Mouse (Mus musculus) heart, embryonic 10.5 days (tissue): ENCODE measurements around the gene Nusap1. TPM values are rescaled to one million over a fixed set of nuclear protein-coding genes. Genes with fewer than 3 reads are reported as not detected.

Source experiments
- DNase-seq: peaks from one replicate; pipeline ENCODE4 v3.0.0-alpha.2; 2017; ENCODE audit warnings: low spot score
- H3K27ac ChIP-seq: fragments of 300-500 bp; sonication (generic); 2 replicates; pipeline ENCODE4 v1.5.1; 2016; ENCODE audit warnings: mild to moderate bottlenecking
- H3K27me3 ChIP-seq: fragments of 300-500 bp; sonication (generic); 2 replicates; pipeline ENCODE4 v1.6.1; 2016; ENCODE audit warnings: mild to moderate bottlenecking; ENCODE audit not compliant: poor library complexity, insufficient read depth, severe bottlenecking
- H3K36me3 ChIP-seq: fragments of 300-500 bp; sonication (generic); 2 replicates; pipeline ENCODE4 v1.6.1; 2016; ENCODE audit warnings: mild to moderate bottlenecking, moderate library complexity
- H3K4me1 ChIP-seq: fragments of 300-500 bp; sonication (generic); 2 replicates; pipeline ENCODE4 v1.6.1; 2016; ENCODE audit warnings: mild to moderate bottlenecking
- H3K4me3 ChIP-seq: fragments of 300-500 bp; sonication (generic); 2 replicates; pipeline ENCODE4 v1.5.1; 2016; ENCODE audit warnings: mild to moderate bottlenecking, moderate library complexity
- H3K9me3 ChIP-seq: fragments of 300-500 bp; sonication (generic); 2 replicates; pipeline ENCODE4 v1.6.1; 2016; ENCODE audit warnings: mild to moderate bottlenecking, moderate library complexity
- WGBS: fragments of 180-500 bp; shearing (Covaris S2); methylation state at CpG from one replicate; pipeline ENCODE4 v1.1.7; 2016; 5-methylcytosine and 5-hydroxymethylcytosine counted together
- polyA plus RNA-seq: library from polyadenylated mRNA; unstranded; fragments of >200 nt; fragmentation: Nextera tagmentation; extraction: Ambion mirVana; gene quantifications from 2 replicates; pipeline ENCODE4 v1.2.1, GENCODE M21; 2016

Nusap1 gene
- polyA plus RNA-seq: 52.0 and 56.7 TPM in 2 replicates

GRCm38 (mm10) chr2:119618199-119618982 lies at the start of gene Nusap1, which contains the start of gene Oip5:
Nusap1 (plus strand) TSS chr2:119618298.
Oip5 (minus strand) TSS chr2:119618469.
- WGBS: under 1% methylated on average over 55 of the region's 55 CpGs
- peak within 1 kb of the TSS; percentile 94 for H3K27ac ChIP-seq
- no peaks in the 10 kb centered on the region for H3K9me3 ChIP-seq
- H3K27me3 ChIP-seq: no peaks in the 10 kb centered on the region
- peak within 1 kb of the TSS; percentile 91 for H3K4me3 ChIP-seq
- peaks cover 21% of the 10 kb centered on the region for H3K4me1 ChIP-seq
- peak; percentile 99 for DNase-seq
- 0 out of 2 replicates have a peak, but pooled peaks cover 9% of the 10 kb centered on the region for H3K36me3 ChIP-seq

- Histone ChIP-seq H3K4me3 (no peak overlapping the region), H3K9me3 (no peaks in the 10 kb centered on the region), H3K36me3 (peaks cover 21% of the 10 kb centered on the region), H3K27ac (no peak overlapping the region), H3K27me3 (no peaks in the 10 kb centered on the region), H3K4me1 (0 out of 2 replicates have a peak, but pooled peaks cover 3% of the 10 kb centered on the region)
- 89% methylated on average over 1 of the region's 1 CpGs for WGBS
- no peak for DNase-seq
Measured at GRCm38 (mm10) chr2:119572471-119572870, 45.6 kb upstream of the Nusap1 start.

GRCm38 (mm10) chr2:119581571-119581970 lies 36.5 kb upstream of the Nusap1 start:
- no peak overlapping the region for H3K27ac ChIP-seq
- no peak overlapping the region for H3K4me3 ChIP-seq
- H3K9me3 ChIP-seq: no peaks in the 10 kb centered on the region
- H3K4me1 ChIP-seq: peaks cover 6% of the 10 kb centered on the region
- H3K27me3 ChIP-seq: no peaks in the 10 kb centered on the region
- no peaks in the 10 kb centered on the region; the same call in 1 of the 2 replicates for H3K36me3 ChIP-seq
- 90% methylated on average over 3 of the region's 3 CpGs for WGBS
- DNase-seq: no peak

GRCm38 (mm10) chr2:119583439-119583838 lies 34.7 kb upstream of the Nusap1 start:
- WGBS: 52% methylated on average over 2 of the region's 2 CpGs

GRCm38 (mm10) chr2:119584282-119584681 lies 33.8 kb upstream of the Nusap1 start:
- peaks cover 6% of the 10 kb centered on the region for H3K4me1 ChIP-seq
- DNase-seq: no peak
- WGBS: 80% methylated on average over 8 of the region's 8 CpGs
- H3K27ac ChIP-seq: no peak overlapping the region
- H3K4me3 ChIP-seq: no peak overlapping the region
- H3K27me3 ChIP-seq: no peaks in the 10 kb centered on the region
- H3K9me3 ChIP-seq: no peaks in the 10 kb centered on the region
- peaks cover 5% of the 10 kb centered on the region; the same call in 1 of the 2 replicates for H3K36me3 ChIP-seq

More at GRCm38 (mm10) chr2:119583439-119583838, 34.7 kb upstream of the Nusap1 start:
- Histone ChIP-seq H3K4me1 (peaks cover 6% of the 10 kb centered on the region), H3K9me3 (no peaks in the 10 kb centered on the region), H3K27ac (no peak overlapping the region), H3K4me3 (no peak overlapping the region), H3K27me3 (no peaks in the 10 kb centered on the region), H3K36me3 (peaks cover 5% of the 10 kb centered on the region; the same call in 1 of the 2 replicates)
- no peak for DNase-seq

GRCm38 (mm10) chr2:119587383-119587782 lies 30.7 kb upstream of the Nusap1 start:
- no peaks in the 10 kb centered on the region for H3K4me1 ChIP-seq
- H3K4me3 ChIP-seq: no peak overlapping the region
- 15% methylated on average over 4 of the region's 4 CpGs for WGBS
- peak; percentile 76 for DNase-seq
- no peaks in the 10 kb centered on the region for H3K27me3 ChIP-seq
- peaks cover 15% of the 10 kb centered on the region for H3K36me3 ChIP-seq
- H3K9me3 ChIP-seq: no peaks in the 10 kb centered on the region
- no peak overlapping the region for H3K27ac ChIP-seq

- WGBS: 88% methylated on average over 3 of the region's 3 CpGs
- H3K4me3 ChIP-seq: no peak overlapping the region
- no peak for DNase-seq
- no peaks in the 10 kb centered on the region for H3K27me3 ChIP-seq
- peaks cover 12% of the 10 kb centered on the region for H3K4me1 ChIP-seq
- peaks cover 17% of the 10 kb centered on the region for H3K36me3 ChIP-seq
- H3K9me3 ChIP-seq: no peaks in the 10 kb centered on the region
- no peak overlapping the region for H3K27ac ChIP-seq
Measured at GRCm38 (mm10) chr2:119591247-119591646, 26.9 kb upstream of the Nusap1 start.

GRCm38 (mm10) chr2:119593765-119594112 lies 24.4 kb upstream of the Nusap1 start:
- WGBS: 7% methylated on average over 7 of the region's 7 CpGs
- H3K27me3 ChIP-seq: no peaks in the 10 kb centered on the region
- no peaks in the 10 kb centered on the region for H3K9me3 ChIP-seq
- no peak for DNase-seq
- H3K4me1 ChIP-seq: peaks cover 18% of the 10 kb centered on the region
- H3K36me3 ChIP-seq: peaks cover 34% of the 10 kb centered on the region
- H3K4me3 ChIP-seq: peak overlapping the region; percentile 97
- peak overlapping the region; percentile 99 for H3K27ac ChIP-seq

GRCm38 (mm10) chr2:119594113-119594981 lies 23.8 kb upstream of the Nusap1 start:
- peak; percentile 98 for DNase-seq
- no peaks in the 10 kb centered on the region for H3K27me3 ChIP-seq
- peaks cover 40% of the 10 kb centered on the region for H3K36me3 ChIP-seq
- no peaks in the 10 kb centered on the region for H3K9me3 ChIP-seq
- H3K4me1 ChIP-seq: peaks cover 18% of the 10 kb centered on the region
- under 1% methylated on average over 61 of the region's 61 CpGs for WGBS
- H3K4me3 ChIP-seq: peak overlapping the region; percentile 97
- peak overlapping the region; percentile 99 for H3K27ac ChIP-seq

- Histone ChIP-seq H3K36me3 (peaks cover 50% of the 10 kb centered on the region), H3K27ac (peak overlapping the region; percentile 99), H3K9me3 (no peaks in the 10 kb centered on the region), H3K27me3 (no peaks in the 10 kb centered on the region), H3K4me1 (peaks cover 18% of the 10 kb centered on the region), H3K4me3 (peak overlapping the region; percentile 97)
- DNase-seq: no peak
- WGBS: 43% methylated on average over 4 of the region's 4 CpGs
Measured at GRCm38 (mm10) chr2:119595308-119595707, 22.8 kb upstream of the Nusap1 start.

GRCm38 (mm10) chr2:119596781-119597330 lies 21.2 kb upstream of the Nusap1 start:
- H3K9me3 ChIP-seq: no peaks in the 10 kb centered on the region
- H3K4me1 ChIP-seq: peaks cover 22% of the 10 kb centered on the region
- H3K27me3 ChIP-seq: no peaks in the 10 kb centered on the region
- DNase-seq: no peak
- H3K27ac ChIP-seq: no peak overlapping the region
- H3K36me3 ChIP-seq: peaks cover 54% of the 10 kb centered on the region
- H3K4me3 ChIP-seq: no peak overlapping the region
- WGBS: 85% methylated on average over 8 of the region's 8 CpGs

- 86% methylated on average over 4 of the region's 4 CpGs for WGBS
- peaks cover 88% of the 10 kb centered on the region for H3K36me3 ChIP-seq
Measured at GRCm38 (mm10) chr2:119601027-119601426, 17.1 kb upstream of the Nusap1 start.

More at GRCm38 (mm10) chr2:119601027-119601426, 17.1 kb upstream of the Nusap1 start:
- Histone ChIP-seq H3K27me3 (no peaks in the 10 kb centered on the region), H3K9me3 (no peaks in the 10 kb centered on the region), H3K4me3 (no peak overlapping the region), H3K27ac (no peak overlapping the region), H3K4me1 (peaks cover 15% of the 10 kb centered on the region; the same call in 1 of the 2 replicates)
- no peak for DNase-seq
